Mouse (Mus musculus): ENCODE measurements at regions not wholly inside any gene's neighbourhood (a gene's known extent, or its start where the extent isn't known, plus 50 kb on each side); places are given as distances from the start of the nearest gene placed in this dataset.

DNA sequence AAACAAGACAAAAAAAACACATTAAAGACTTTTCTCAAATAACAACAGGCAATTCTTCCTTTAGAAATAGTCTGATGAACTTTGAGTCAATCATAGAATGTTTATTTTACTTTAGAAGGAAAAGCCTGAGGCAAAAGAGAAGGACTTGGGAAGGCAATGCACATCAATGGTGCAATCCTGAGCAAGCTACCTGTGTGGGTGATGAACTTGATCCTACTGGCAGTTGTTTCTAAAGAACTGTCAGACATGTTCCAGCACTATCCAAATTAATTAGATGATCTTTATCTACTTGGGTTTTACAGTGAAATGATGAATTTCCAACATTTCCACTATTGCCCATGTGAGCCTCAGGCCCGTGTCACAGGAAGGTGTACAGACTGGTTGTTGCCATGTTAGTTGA lies 87.9 kb upstream of the Etaa1 start:
- peak; percentile 7 for DNase-seq (ENCODE audit: low read depth, low spot score)

- DNase-seq (ENCODE audit: low read depth, low spot score): no peak
These were observed 77.4 kb upstream of the Etaa1 start for GRCm38 (mm10) chr11:18031049-18031448.

GRCm38 (mm10) chr11:18022065-18022464 lies 68.4 kb upstream of the Etaa1 start:
- DNase-seq (ENCODE audit: low read depth, low spot score): no peak

- DNase-seq (ENCODE audit: low read depth, low spot score): no peak
These were observed 61.6 kb upstream of the Etaa1 start for GRCm38 (mm10) chr11:18015239-18015638.

- DNase-seq (ENCODE audit: low read depth, low spot score): no peak
These were observed 60.9 kb upstream of the Etaa1 start for GRCm38 (mm10) chr11:18014610-18015009.

- DNase-seq (ENCODE audit: low read depth, low spot score): no peak
These were observed 58.4 kb upstream of the Etaa1 start for GRCm38 (mm10) chr11:18012085-18012484.

- peak; percentile 72 for DNase-seq (ENCODE audit: low read depth, low spot score)
These were observed 57.5 kb upstream of the Etaa1 start for GRCm38 (mm10) chr11:18011101-18011733.

- no peak for DNase-seq (ENCODE audit: low read depth, low spot score)
These were observed 54.5 kb upstream of the Etaa1 start for GRCm38 (mm10) chr11:18008140-18008539.

Data from 3T3-L1 (cell line).